Mouse (Mus musculus): ENCODE data around the gene Sparcl1. TPM values are rescaled to one million over a fixed set of nuclear protein-coding genes. Genes with fewer than 3 reads are reported as not detected.
A peak's percentile ranks its signal among the peaks of the same experiment; 100 is the strongest.

Sparcl1 gene
- polyA plus RNA-seq, 1 experiment from 2014 or later = 24.1 TPM

- H3K9me3 ChIP-seq (ENCODE audit: control insufficient read depth, low read length) = no peaks in the 10 kb centered on the region
- H3K36me3 ChIP-seq (ENCODE audit: control insufficient read depth, insufficient read depth, low read length) = no peaks in the 10 kb centered on the region
- no peak overlapping the region for H3K4me3 ChIP-seq (ENCODE audit: low read depth, low read length)
- DNase-seq (ENCODE audit: low spot score) (no peak), ATAC-seq (replicated peaks; ENCODE audit: low FRiP score) (no peak)
- H3K9ac ChIP-seq (ENCODE audit: low read length) = no peak overlapping the region
- H3K27me3 ChIP-seq (ENCODE audit: control insufficient read depth, insufficient read depth, low read length) = no peaks in the 10 kb centered on the region
- H3K4me2 ChIP-seq (ENCODE audit: low read depth, low read length, severe bottlenecking) = no peak overlapping the region
- 91% methylated on average over 6 of the region's 6 CpGs for WGBS
- H3K27ac ChIP-seq (ENCODE audit: low read depth, low read length) = no peak overlapping the region
- no peaks in the 10 kb centered on the region for H3K4me1 ChIP-seq (replicated peaks; ENCODE audit: control insufficient read depth, insufficient read depth, low read length)
These were observed 10.6 kb upstream of the Sparcl1 start for GRCm38 (mm10) chr5:104124016-104124658.

GRCm38 (mm10) chr5:104115890-104116289 is 2.4 kb upstream of the Sparcl1 start:
- ATAC-seq (replicated peaks; ENCODE audit: low FRiP score) (no peak), DNase-seq (ENCODE audit: low spot score) (no peak)
- Histone ChIP-seq H3K9ac (ENCODE audit: low read length) (no peak overlapping the region), H3K27me3 (ENCODE audit: control insufficient read depth, insufficient read depth, low read length) (no peaks in the 10 kb centered on the region), H3K9me3 (ENCODE audit: control insufficient read depth, low read length) (no peaks in the 10 kb centered on the region), H3K4me1 (replicated peaks; ENCODE audit: control insufficient read depth, insufficient read depth, low read length) (peaks cover 20% of the 10 kb centered on the region), H3K36me3 (ENCODE audit: control insufficient read depth, insufficient read depth, low read length) (no peaks in the 10 kb centered on the region), H3K4me2 (ENCODE audit: low read depth, low read length, severe bottlenecking) (no peak overlapping the region), H3K4me3 (ENCODE audit: low read depth, low read length) (no peak overlapping the region), H3K27ac (ENCODE audit: low read depth, low read length) (no peak overlapping the region)
- 96% methylated on average over 4 of the region's 4 CpGs for WGBS

- H3K4me1 ChIP-seq (replicated peaks; ENCODE audit: control insufficient read depth, insufficient read depth, low read length) = peaks cover 26% of the 10 kb centered on the region
- no peaks in the 10 kb centered on the region for H3K27me3 ChIP-seq (ENCODE audit: control insufficient read depth, insufficient read depth, low read length)
- 67% methylated on average over 14 of the region's 14 CpGs for WGBS
- H3K9me3 ChIP-seq (ENCODE audit: control insufficient read depth, low read length) = no peaks in the 10 kb centered on the region
- ATAC-seq (replicated peaks; ENCODE audit: low FRiP score) (no peak), DNase-seq (ENCODE audit: low spot score) (no peak)
- no peak overlapping the region for H3K4me2 ChIP-seq (ENCODE audit: low read depth, low read length, severe bottlenecking)
- H3K36me3 ChIP-seq (ENCODE audit: control insufficient read depth, insufficient read depth, low read length) = no peaks in the 10 kb centered on the region
- no peak overlapping the region for H3K9ac ChIP-seq (ENCODE audit: low read length)
- no peak overlapping the region for H3K4me3 ChIP-seq (ENCODE audit: low read depth, low read length)
- no peak overlapping the region for H3K27ac ChIP-seq (ENCODE audit: low read depth, low read length)
These were observed 1.6 kb upstream of the Sparcl1 start for GRCm38 (mm10) chr5:104115118-104115517.

DNA sequence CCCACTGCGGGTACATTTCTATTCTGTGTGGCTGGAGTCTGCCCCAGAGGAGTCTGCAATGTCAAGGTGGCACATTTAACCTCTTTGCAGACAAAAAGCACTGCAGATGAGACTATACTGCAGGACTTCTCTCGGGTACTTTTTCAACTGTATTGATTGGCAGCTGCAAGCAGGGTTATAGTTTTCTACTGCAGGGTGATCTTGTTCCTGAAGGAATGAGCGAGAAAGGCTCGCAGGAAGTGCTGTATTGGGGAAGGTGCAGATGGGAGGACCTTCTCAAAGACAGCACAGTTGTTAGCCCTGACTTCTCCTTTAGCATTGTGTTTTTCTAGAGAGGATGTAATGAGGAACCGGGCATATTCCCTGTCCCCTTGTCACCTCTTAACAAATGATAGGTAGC is 1.0 kb downstream of the Sparcl1 start:
- Histone ChIP-seq H3K4me1 (replicated peaks; ENCODE audit: control insufficient read depth, insufficient read depth, low read length) (peaks cover 46% of the 10 kb centered on the region), H3K4me3 (ENCODE audit: low read depth, low read length) (no peak overlapping the region), H3K27ac (ENCODE audit: low read depth, low read length) (0 out of 2 replicates have a peak overlapping the region, but pooled peaks have one; percentile 50), H3K9me3 (ENCODE audit: control insufficient read depth, low read length) (no peaks in the 10 kb centered on the region), H3K4me2 (ENCODE audit: low read depth, low read length, severe bottlenecking) (peak overlapping the region; percentile 31; the same call in 1 of the 2 replicates), H3K9ac (ENCODE audit: low read length) (no peak overlapping the region; the same call in 1 of the 2 replicates), H3K27me3 (ENCODE audit: control insufficient read depth, insufficient read depth, low read length) (no peaks in the 10 kb centered on the region), H3K36me3 (ENCODE audit: control insufficient read depth, insufficient read depth, low read length) (no peaks in the 10 kb centered on the region)
- no peak for ATAC-seq (replicated peaks; ENCODE audit: low FRiP score)
- no peak for DNase-seq (ENCODE audit: low spot score)
- 32% methylated on average over 5 of the region's 5 CpGs for WGBS

DNA sequence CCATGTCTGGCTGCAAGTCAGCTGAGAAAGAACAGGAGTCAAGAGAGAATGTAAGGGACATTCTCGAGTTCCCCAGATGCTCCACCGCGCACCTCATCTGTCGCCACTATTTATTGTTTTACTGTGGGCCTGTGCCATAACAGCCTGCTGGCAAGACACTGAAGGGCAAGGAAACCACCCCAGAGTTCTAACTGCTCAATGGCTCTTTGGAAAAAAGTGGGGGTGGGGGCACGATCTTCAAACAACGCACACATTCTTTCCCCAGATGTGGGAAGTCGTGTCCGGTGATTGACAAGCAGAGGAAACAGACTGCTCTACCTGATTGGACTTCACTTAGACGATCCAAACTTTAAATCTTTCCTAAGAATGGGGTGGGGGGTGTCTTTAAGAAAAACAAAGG is 1.5 kb downstream of the Sparcl1 start:
- Histone ChIP-seq H3K27ac (ENCODE audit: low read depth, low read length) (no peak overlapping the region), H3K4me1 (replicated peaks; ENCODE audit: control insufficient read depth, insufficient read depth, low read length) (peaks cover 47% of the 10 kb centered on the region), H3K27me3 (ENCODE audit: control insufficient read depth, insufficient read depth, low read length) (no peaks in the 10 kb centered on the region), H3K9ac (ENCODE audit: low read length) (no peak overlapping the region), H3K4me2 (ENCODE audit: low read depth, low read length, severe bottlenecking) (peak overlapping the region; percentile 31; the same call in 1 of the 2 replicates), H3K9me3 (ENCODE audit: control insufficient read depth, low read length) (no peaks in the 10 kb centered on the region), H3K4me3 (ENCODE audit: low read depth, low read length) (no peak overlapping the region), H3K36me3 (ENCODE audit: control insufficient read depth, insufficient read depth, low read length) (no peaks in the 10 kb centered on the region)
- 21% methylated on average over 9 of the region's 9 CpGs for WGBS
- DNase-seq (ENCODE audit: low spot score) (no peak), ATAC-seq (replicated peaks; ENCODE audit: low FRiP score) (no peak)

GRCm38 (mm10) chr5:104110171-104110920 is 3.2 kb downstream of the Sparcl1 start:
- no peaks in the 10 kb centered on the region for H3K9me3 ChIP-seq (ENCODE audit: control insufficient read depth, low read length)
- peak overlapping the region; percentile 29; the same call in 1 of the 2 replicates for H3K9ac ChIP-seq (ENCODE audit: low read length)
- ATAC-seq (replicated peaks; ENCODE audit: low FRiP score) = peak; percentile 89
- peak; percentile 76 for DNase-seq (ENCODE audit: low spot score)
- no peaks in the 10 kb centered on the region for H3K36me3 ChIP-seq (ENCODE audit: control insufficient read depth, insufficient read depth, low read length)
- 11% methylated on average over 9 of the region's 9 CpGs for WGBS
- no peaks in the 10 kb centered on the region for H3K27me3 ChIP-seq (ENCODE audit: control insufficient read depth, insufficient read depth, low read length)
- peaks cover 51% of the 10 kb centered on the region for H3K4me1 ChIP-seq (replicated peaks; ENCODE audit: control insufficient read depth, insufficient read depth, low read length)
- peak overlapping the region; percentile 83 for H3K27ac ChIP-seq (ENCODE audit: low read depth, low read length)
- no peak overlapping the region for H3K4me3 ChIP-seq (ENCODE audit: low read depth, low read length)
- peak overlapping the region; percentile 26; the same call in 1 of the 2 replicates for H3K4me2 ChIP-seq (ENCODE audit: low read depth, low read length, severe bottlenecking)

DNA sequence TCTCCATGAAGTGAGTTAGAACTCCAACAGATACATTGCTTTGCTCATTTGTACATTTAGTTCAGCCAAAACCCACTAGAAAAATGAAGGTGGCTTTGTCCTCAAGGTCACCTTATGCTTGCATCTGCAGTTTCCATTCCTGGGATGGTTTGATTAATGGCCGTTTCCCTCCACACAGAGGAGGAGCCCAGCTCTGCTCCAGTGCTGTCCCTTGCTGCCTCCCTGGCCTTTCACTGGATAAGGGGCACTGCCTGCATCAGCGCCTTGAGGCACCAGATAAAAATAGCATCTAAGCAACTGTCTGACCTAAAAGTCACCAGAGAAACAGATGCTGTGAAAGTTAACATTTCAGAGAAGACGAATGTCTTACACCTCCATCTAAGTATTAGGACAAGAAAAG is 4.0 kb downstream of the Sparcl1 start:
- no peaks in the 10 kb centered on the region for H3K27me3 ChIP-seq (ENCODE audit: control insufficient read depth, insufficient read depth, low read length)

GRCm38 (mm10) chr5:104108879-104109369 is 4.6 kb downstream of the Sparcl1 start:
- Histone ChIP-seq H3K36me3 (ENCODE audit: control insufficient read depth, insufficient read depth, low read length) (no peaks in the 10 kb centered on the region), H3K27ac (ENCODE audit: low read depth, low read length) (peak overlapping the region; percentile 83), H3K4me1 (replicated peaks; ENCODE audit: control insufficient read depth, insufficient read depth, low read length) (peaks cover 51% of the 10 kb centered on the region), H3K9ac (ENCODE audit: low read length) (peak overlapping the region; percentile 32), H3K27me3 (ENCODE audit: control insufficient read depth, insufficient read depth, low read length) (no peaks in the 10 kb centered on the region), H3K4me3 (ENCODE audit: low read depth, low read length) (no peak overlapping the region), H3K4me2 (ENCODE audit: low read depth, low read length, severe bottlenecking) (peak overlapping the region; percentile 46), H3K9me3 (ENCODE audit: control insufficient read depth, low read length) (no peaks in the 10 kb centered on the region)
- 8% methylated on average over 18 of the region's 18 CpGs for WGBS
- ATAC-seq (replicated peaks; ENCODE audit: low FRiP score) (peak; percentile 49), DNase-seq (ENCODE audit: low spot score) (peak; percentile 72)

More for the DNA sequence above, 4.0 kb downstream of the Sparcl1 start:
- no peak for ATAC-seq (replicated peaks; ENCODE audit: low FRiP score)
- no peaks in the 10 kb centered on the region for H3K36me3 ChIP-seq (ENCODE audit: control insufficient read depth, insufficient read depth, low read length)
- no peak for DNase-seq (ENCODE audit: low spot score)
- peak overlapping the region; percentile 46; the same call in 1 of the 2 replicates for H3K4me2 ChIP-seq (ENCODE audit: low read depth, low read length, severe bottlenecking)
- WGBS = 37% methylated on average over 3 of the region's 3 CpGs
- H3K4me1 ChIP-seq (replicated peaks; ENCODE audit: control insufficient read depth, insufficient read depth, low read length) = peaks cover 51% of the 10 kb centered on the region
- H3K27ac ChIP-seq (ENCODE audit: low read depth, low read length) = peak overlapping the region; percentile 83; the same call in 1 of the 2 replicates
- H3K9me3 ChIP-seq (ENCODE audit: control insufficient read depth, low read length) = no peaks in the 10 kb centered on the region
- H3K4me3 ChIP-seq (ENCODE audit: low read depth, low read length) = no peak overlapping the region
- no peak overlapping the region for H3K9ac ChIP-seq (ENCODE audit: low read length)
